Mouse (Mus musculus) liver, embryonic 13.5 days (tissue): ENCODE data around the gene Ucp2. TPM values are rescaled to one million over a fixed set of nuclear protein-coding genes. Genes with fewer than 3 reads are reported as not detected.

Experiments used
- ATAC-seq: fragments of 200-750 bp; cut with Nextera tagmentation; 2 replicates; pipeline ENCODE4 v1.8.0; 2017; ENCODE audit warnings: low read depth, mild to moderate bottlenecking, moderate number of reproducible peaks, moderate library complexity
- DNase-seq: peaks from one replicate; pipeline ENCODE4 v3.0.0; 2022
- H3K27ac ChIP-seq: fragments of 300-500 bp; sonication (generic); 2 replicates; pipeline ENCODE4 v1.5.1; 2015; ENCODE audit warnings: moderate library complexity, mild to moderate bottlenecking, inconsistent platforms
- H3K27me3 ChIP-seq: fragments of 300-500 bp; sonication (generic); 2 replicates; pipeline ENCODE4 v1.6.1; 2015; ENCODE audit warnings: mild to moderate bottlenecking, inconsistent platforms
- H3K36me3 ChIP-seq: fragments of 300-500 bp; sonication (generic); 2 replicates; pipeline ENCODE4 v1.6.1; 2015; ENCODE audit warnings: mild to moderate bottlenecking, inconsistent platforms
- H3K4me1 ChIP-seq: fragments of 300-500 bp; sonication (generic); replicated peaks from 2 replicates; pipeline ENCODE4 v1.6.1; 2015; ENCODE audit warnings: inconsistent platforms
- H3K4me2 ChIP-seq: fragments of 300-500 bp; sonication (generic); 2 replicates; pipeline ENCODE4 v1.6.1; 2015; ENCODE audit warnings: inconsistent platforms, mild to moderate bottlenecking, moderate library complexity
- H3K4me3 ChIP-seq: fragments of 300-500 bp; sonication (generic); replicated peaks from 2 replicates; pipeline ENCODE4 v1.5.1; 2015; ENCODE audit warnings: mild to moderate bottlenecking, inconsistent platforms
- H3K9ac ChIP-seq: fragments of 300-500 bp; sonication (generic); 2 replicates; pipeline ENCODE4 v1.6.1; 2015; ENCODE audit warnings: mild to moderate bottlenecking, inconsistent platforms
- H3K9me3 ChIP-seq: fragments of 300-500 bp; sonication (generic); replicated peaks from 2 replicates; pipeline ENCODE4 v1.6.1; 2016; ENCODE audit warnings: inconsistent platforms
- WGBS: fragments of 180-500 bp; shearing (Covaris S2); methylation state at CpG from one replicate; pipeline ENCODE4 v1.1.7; 2015; ENCODE audit not compliant: insufficient replicate concordance; 5-methylcytosine and 5-hydroxymethylcytosine counted together
- polyA plus RNA-seq: library from polyadenylated mRNA; unstranded; fragments of >200 nt; fragmentation: Nextera tagmentation; extraction: Ambion mirVana; gene quantifications from 2 replicates; pipeline ENCODE4 v1.2.1, GENCODE M21; 2015

The Ucp2 gene
- polyA plus RNA-seq, 1 experiment from 2014 or later: 673 TPM

GRCm38 (mm10) chr7:100504740-100505487 lies 11.8 kb downstream of the Ucp2 start:
- 76% methylated on average over 13 of the region's 13 CpGs for WGBS
- peaks cover 9% of the 10 kb centered on the region; the same call in 1 of the 2 replicates for H3K27me3 ChIP-seq
- H3K9ac ChIP-seq: no peak overlapping the region
- peaks cover 53% of the 10 kb centered on the region for H3K4me1 ChIP-seq
- ATAC-seq (no peak), DNase-seq (no peak)
- H3K36me3 ChIP-seq: peaks cover 10% of the 10 kb centered on the region
- H3K4me2 ChIP-seq: no peak overlapping the region
- no peak overlapping the region for H3K4me3 ChIP-seq
- no peaks in the 10 kb centered on the region for H3K9me3 ChIP-seq
- H3K27ac ChIP-seq: no peak overlapping the region; the same call in 1 of the 2 replicates

- H3K9me3 ChIP-seq: no peaks in the 10 kb centered on the region
- H3K9ac ChIP-seq: no peak overlapping the region
- 65% methylated on average over 4 of the region's 4 CpGs for WGBS
- no peak overlapping the region for H3K4me3 ChIP-seq
- peaks cover 16% of the 10 kb centered on the region for H3K27me3 ChIP-seq
- ATAC-seq: no peak
- no peak for DNase-seq
- no peaks in the 10 kb centered on the region for H3K36me3 ChIP-seq
- no peak overlapping the region for H3K4me2 ChIP-seq
- peaks cover 37% of the 10 kb centered on the region for H3K4me1 ChIP-seq
- no peak overlapping the region for H3K27ac ChIP-seq
Observed at GRCm38 (mm10) chr7:100506494-100506893, 13.4 kb downstream of the Ucp2 start.

GRCm38 (mm10) chr7:100508670-100509069 lies 15.5 kb downstream of the Ucp2 start:
- no peak for DNase-seq
- Histone ChIP-seq H3K27ac (no peak overlapping the region), H3K9me3 (no peaks in the 10 kb centered on the region), H3K36me3 (no peaks in the 10 kb centered on the region), H3K27me3 (peaks cover 28% of the 10 kb centered on the region), H3K4me1 (peaks cover 15% of the 10 kb centered on the region), H3K4me2 (no peak overlapping the region), H3K4me3 (no peak overlapping the region), H3K9ac (no peak overlapping the region)
- WGBS: 15% methylated on average over 3 of the region's 3 CpGs
- ATAC-seq: no peak

GRCm38 (mm10) chr7:100511602-100512001 lies 18.5 kb downstream of the Ucp2 start:
- H3K9ac ChIP-seq: no peak overlapping the region
- 0 out of 2 replicates have a peak, but pooled peaks cover 2% of the 10 kb centered on the region for H3K4me1 ChIP-seq
- DNase-seq: no peak
- 38% methylated on average over 8 of the region's 8 CpGs for WGBS
- H3K4me3 ChIP-seq: no peak overlapping the region
- no peak overlapping the region for H3K27ac ChIP-seq
- no peak for ATAC-seq
- H3K4me2 ChIP-seq: no peak overlapping the region
- H3K27me3 ChIP-seq: peaks cover 33% of the 10 kb centered on the region
- H3K36me3 ChIP-seq: no peaks in the 10 kb centered on the region
- H3K9me3 ChIP-seq: no peaks in the 10 kb centered on the region

GRCm38 (mm10) chr7:100514573-100514972 lies 21.4 kb downstream of the Ucp2 start, which contains the start of gene Dnajb13:
TSS of gene Dnajb13 (minus strand) at chr7:100514960.
- H3K36me3 ChIP-seq: no peaks in the 10 kb centered on the region
- no peak within 1 kb of the TSS for H3K4me2 ChIP-seq
- H3K4me3 ChIP-seq: no peak within 1 kb of the TSS
- ATAC-seq (no peak), DNase-seq (no peak)
- no peak within 1 kb of the TSS for H3K9ac ChIP-seq
- H3K4me1 ChIP-seq: no peaks in the 10 kb centered on the region
- peaks cover 24% of the 10 kb centered on the region for H3K27me3 ChIP-seq
- H3K27ac ChIP-seq: no peak within 1 kb of the TSS
- WGBS: 46% methylated on average over 11 of the region's 11 CpGs
- no peaks in the 10 kb centered on the region for H3K9me3 ChIP-seq

GRCm38 (mm10) chr7:100520204-100520603 lies 27.1 kb downstream of the Ucp2 start:
- ATAC-seq (no peak), DNase-seq (no peak)
- Histone ChIP-seq H3K27ac (no peak overlapping the region), H3K4me3 (no peak overlapping the region), H3K36me3 (0 out of 2 replicates have a peak, but pooled peaks cover 5% of the 10 kb centered on the region), H3K4me1 (0 out of 2 replicates have a peak, but pooled peaks cover 4% of the 10 kb centered on the region), H3K9ac (no peak overlapping the region), H3K27me3 (no peaks in the 10 kb centered on the region), H3K4me2 (no peak overlapping the region), H3K9me3 (no peaks in the 10 kb centered on the region)
- 48% methylated on average over 7 of the region's 7 CpGs for WGBS

- 0 out of 2 replicates have a peak, but pooled peaks have one; percentile 29 for ATAC-seq
- Histone ChIP-seq H3K9me3 (no peaks in the 10 kb centered on the region), H3K4me1 (0 out of 2 replicates have a peak, but pooled peaks cover 4% of the 10 kb centered on the region), H3K27me3 (no peaks in the 10 kb centered on the region), H3K27ac (no peak overlapping the region), H3K36me3 (0 out of 2 replicates have a peak, but pooled peaks cover 5% of the 10 kb centered on the region), H3K4me2 (no peak overlapping the region), H3K4me3 (no peak overlapping the region), H3K9ac (no peak overlapping the region)
- WGBS: 18% methylated on average over 10 of the region's 10 CpGs
- peak; percentile 70 for DNase-seq
Observed at GRCm38 (mm10) chr7:100520663-100521285, 27.6 kb downstream of the Ucp2 start.

- H3K4me3 ChIP-seq: no peak overlapping the region
- H3K9ac ChIP-seq: no peak overlapping the region
- 66% methylated on average over 3 of the region's 3 CpGs for WGBS
- ATAC-seq: no peak
- 0 out of 2 replicates have a peak, but pooled peaks cover 4% of the 10 kb centered on the region for H3K4me1 ChIP-seq
- no peak for DNase-seq
- 0 out of 2 replicates have a peak, but pooled peaks cover 5% of the 10 kb centered on the region for H3K36me3 ChIP-seq
- H3K9me3 ChIP-seq: no peaks in the 10 kb centered on the region
- H3K27me3 ChIP-seq: no peaks in the 10 kb centered on the region
- H3K27ac ChIP-seq: no peak overlapping the region
- H3K4me2 ChIP-seq: no peak overlapping the region
Observed at GRCm38 (mm10) chr7:100522222-100522621, 29.1 kb downstream of the Ucp2 start.

GRCm38 (mm10) chr7:100524669-100525068 lies 31.5 kb downstream of the Ucp2 start:
- H3K9me3 ChIP-seq: no peaks in the 10 kb centered on the region
- no peak for ATAC-seq
- WGBS: 35% methylated on average over 8 of the region's 8 CpGs
- H3K9ac ChIP-seq: no peak overlapping the region
- H3K4me2 ChIP-seq: no peak overlapping the region
- no peaks in the 10 kb centered on the region for H3K27me3 ChIP-seq
- H3K27ac ChIP-seq: no peak overlapping the region
- H3K4me3 ChIP-seq: no peak overlapping the region
- peaks cover 4% of the 10 kb centered on the region; the same call in 1 of the 2 replicates for H3K4me1 ChIP-seq
- no peak for DNase-seq
- 0 out of 2 replicates have a peak, but pooled peaks cover 5% of the 10 kb centered on the region for H3K36me3 ChIP-seq

- no peak overlapping the region for H3K27ac ChIP-seq
- H3K27me3 ChIP-seq: no peaks in the 10 kb centered on the region
- peaks cover 9% of the 10 kb centered on the region for H3K4me1 ChIP-seq
- no peak overlapping the region; the same call in 1 of the 2 replicates for H3K4me2 ChIP-seq
- H3K36me3 ChIP-seq: no peaks in the 10 kb centered on the region
- H3K9ac ChIP-seq: no peak overlapping the region
- H3K9me3 ChIP-seq: no peaks in the 10 kb centered on the region
- no peak overlapping the region for H3K4me3 ChIP-seq
- ATAC-seq (no peak), DNase-seq (no peak)
- WGBS: 80% methylated on average over 5 of the region's 5 CpGs
Observed at GRCm38 (mm10) chr7:100530766-100531165, 37.6 kb downstream of the Ucp2 start.

- DNase-seq (no peak), ATAC-seq (no peak)
- no peaks in the 10 kb centered on the region for H3K36me3 ChIP-seq
- H3K4me3 ChIP-seq: peak overlapping the region; percentile 14; the same call in 1 of the 2 replicates
- 0 out of 2 replicates have a peak overlapping the region, but pooled peaks have one; percentile 16 for H3K9ac ChIP-seq
- peaks cover 28% of the 10 kb centered on the region for H3K4me1 ChIP-seq
- no peaks in the 10 kb centered on the region for H3K9me3 ChIP-seq
- no peaks in the 10 kb centered on the region for H3K27me3 ChIP-seq
- H3K4me2 ChIP-seq: peak overlapping the region; percentile 29; the same call in 1 of the 2 replicates
- WGBS: 50% methylated on average over 2 of the region's 2 CpGs
- peak overlapping the region; percentile 81 for H3K27ac ChIP-seq
Observed at GRCm38 (mm10) chr7:100533503-100533902, 40.4 kb downstream of the Ucp2 start.
